In genomic region chr13:47398976-47399375, GRCm38 (mm10) we compare ENCODE assay signal across 15 mouse cellular contexts.
"Had no signal": no experiment of that assay in that cellular context is flagged by ENCODE, and none has a peak within 500 bp of the region (broad histone marks: within the 10 kb centered on the region; RNA-seq: fewer than 3 reads in every experiment).

No protein-coding gene starts in this region.

- ATAC-seq: liver, embryonic 12.5 days had no signal

- H3K4me1 ChIP-seq: limb, embryonic 15.5 days; liver, embryonic 12.5 days had no signal

- H3K27me3 ChIP-seq: limb, embryonic 15.5 days; liver, embryonic 12.5 days had no signal

- H3K4me2 ChIP-seq: limb, embryonic 15.5 days; liver, embryonic 12.5 days; lung, embryonic 14.5 days had no signal

- DNase-seq: kidney, adult 11 months; kidney, postnatal 10 days; kidney, postnatal 4 days; lung, embryonic 14.5 days; lung, postnatal 10 days; lung, postnatal 4 days; midbrain, embryonic 14.5 days; right cerebral cortex, adult 18-20 months; right cerebral cortex, postnatal 25 days; thymus, postnatal 4 days had no signal

- H3K36me3 ChIP-seq: limb, embryonic 15.5 days; liver, embryonic 12.5 days; midbrain, embryonic 10.5 days had no signal

- H3K9me3 ChIP-seq: limb, embryonic 15.5 days; liver, embryonic 12.5 days; midbrain, embryonic 10.5 days had no signal

- H3K27ac ChIP-seq: layer of hippocampus, adult 2 months; limb, embryonic 15.5 days; liver, embryonic 12.5 days; midbrain, embryonic 10.5 days; stomach, postnatal 0 days had no signal

- H3K9ac ChIP-seq: limb, embryonic 15.5 days; liver, embryonic 12.5 days; lung, embryonic 14.5 days had no signal

- H3K4me3 ChIP-seq: layer of hippocampus, adult 2 months; limb, embryonic 15.5 days; liver, embryonic 12.5 days; midbrain, embryonic 10.5 days had no signal
